Mouse (Mus musculus) c-Kit-positive CD71-positive TER-119-positive erythroid progenitor cells, embryonic 14.5 days (primary cell): ENCODE measurements around the gene Gm21992.

ENCODE experiments used
- DNase-seq: peaks from one replicate; pipeline ENCODE4 v3.0.0-alpha.2; 2013; ENCODE audit warnings: low spot score

The Gm21992 gene

DNA sequence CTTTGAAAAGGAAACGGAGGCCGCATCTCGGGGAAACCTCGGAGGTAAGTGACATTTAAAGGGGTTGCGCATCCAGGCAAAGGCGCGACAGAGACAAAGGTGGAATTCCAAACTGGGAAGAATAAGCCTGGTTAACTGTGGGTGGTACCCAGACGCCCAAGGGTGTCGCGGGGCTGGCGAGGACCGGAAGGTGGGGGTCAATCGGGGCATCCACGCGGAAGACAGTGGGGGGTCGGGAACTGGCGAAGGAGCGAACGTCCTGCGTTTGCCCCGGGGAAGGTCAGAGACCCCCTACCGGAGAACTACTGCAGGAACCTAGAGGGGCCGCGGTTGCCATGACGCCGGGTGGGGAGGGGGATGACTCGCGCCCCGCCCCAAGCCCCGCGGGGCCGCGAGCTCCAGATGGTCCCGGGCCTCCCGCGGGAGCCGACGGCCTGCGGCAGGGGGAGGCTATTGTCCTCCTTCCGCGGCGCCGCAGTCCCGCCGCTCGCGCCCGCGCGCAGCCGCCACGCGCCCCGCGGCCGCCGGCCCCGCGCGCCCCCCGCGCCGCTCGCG is 99.7 kb downstream of the Gm21992 start:
- no peak for DNase-seq

DNA sequence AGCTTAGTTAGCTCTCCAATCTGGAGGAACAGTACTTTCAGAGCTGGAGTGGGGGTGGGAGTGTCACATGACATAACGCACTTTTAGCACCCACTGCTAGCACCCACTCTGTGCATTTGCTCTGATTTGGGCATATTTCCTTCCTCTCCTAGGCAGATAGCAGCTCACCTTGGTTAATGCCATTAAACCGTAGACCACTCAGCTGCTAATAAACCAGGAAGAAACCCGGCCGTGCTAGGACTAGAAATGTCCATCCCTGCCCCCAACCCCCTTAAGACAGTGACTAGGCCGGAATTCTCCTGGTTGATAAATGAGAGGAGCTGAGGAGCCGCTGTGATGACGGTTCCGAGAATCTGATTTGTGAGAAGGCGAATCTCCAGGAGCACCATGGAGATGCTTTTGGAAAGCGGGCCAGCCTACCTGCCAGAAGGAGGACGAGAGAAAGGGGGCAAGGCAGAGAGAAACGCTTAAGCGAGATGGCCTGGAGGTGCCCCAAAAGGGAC is 100.3 kb downstream of the Gm21992 start, which contains the start of gene Sptbn2:
Gene Sptbn2 (plus strand): TSS at position 70 of the 503 bp plus-strand sequence.
- DNase-seq: no peak

DNA sequence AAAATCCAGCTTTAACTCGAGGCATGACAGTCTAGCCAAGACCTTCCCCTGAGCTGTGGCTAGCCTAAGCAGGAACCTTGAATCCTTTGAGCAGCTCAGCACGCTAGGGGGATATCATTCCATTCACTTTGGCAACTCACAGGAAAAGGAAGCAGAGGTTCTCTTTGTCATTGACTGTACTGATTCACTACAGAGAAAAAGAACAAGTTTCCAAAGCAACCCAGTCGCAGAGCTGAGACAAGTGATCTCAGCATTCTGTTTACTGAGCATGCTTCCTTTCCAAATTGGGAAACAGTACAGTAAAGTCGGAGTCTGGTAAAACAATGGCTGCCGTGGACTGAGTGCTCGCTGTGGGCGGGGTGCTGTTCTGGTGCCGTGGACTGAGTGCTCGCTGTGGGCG is 102.6 kb downstream of the Gm21992 start:
- no peak for DNase-seq

DNA sequence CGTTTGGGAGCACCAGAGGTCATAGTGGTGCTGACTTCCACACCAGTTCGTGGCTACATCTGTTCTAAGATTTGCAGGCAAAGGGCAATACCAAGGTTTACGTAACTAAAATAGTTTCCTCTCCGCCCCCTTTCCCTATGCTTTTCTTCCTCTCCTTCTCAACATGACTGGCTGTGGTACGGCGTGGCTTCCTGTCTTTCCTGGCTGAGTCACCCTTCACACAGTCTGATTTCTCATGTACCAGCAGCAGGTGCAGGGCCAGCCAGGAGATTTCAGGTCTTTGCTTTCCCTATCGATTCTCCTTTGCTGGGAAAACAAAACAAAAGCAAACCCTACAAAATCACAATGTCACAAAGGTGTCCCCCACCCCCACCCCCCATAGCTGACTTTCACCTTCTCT is 110.2 kb downstream of the Gm21992 start:
- DNase-seq: no peak

DNA sequence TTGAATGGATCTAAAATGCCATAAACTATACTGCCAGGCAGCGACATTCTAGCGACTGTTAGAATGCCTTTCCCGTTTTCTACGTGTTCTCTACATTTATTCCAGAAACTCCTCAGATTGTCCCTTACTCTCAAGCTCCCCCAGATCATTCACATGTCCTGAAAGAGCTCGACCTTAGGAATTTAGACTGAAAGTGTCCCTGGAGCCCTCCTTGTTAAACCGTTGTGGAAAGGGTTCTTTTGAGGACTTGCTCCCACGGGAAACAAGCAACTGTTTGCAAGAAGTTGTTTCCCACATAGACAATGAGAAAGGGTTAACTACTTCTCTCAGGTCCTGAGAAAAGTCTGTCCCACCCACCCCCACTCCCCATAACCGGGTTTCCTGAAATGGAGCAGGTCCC is 110.8 kb downstream of the Gm21992 start:
- DNase-seq: no peak

DNA sequence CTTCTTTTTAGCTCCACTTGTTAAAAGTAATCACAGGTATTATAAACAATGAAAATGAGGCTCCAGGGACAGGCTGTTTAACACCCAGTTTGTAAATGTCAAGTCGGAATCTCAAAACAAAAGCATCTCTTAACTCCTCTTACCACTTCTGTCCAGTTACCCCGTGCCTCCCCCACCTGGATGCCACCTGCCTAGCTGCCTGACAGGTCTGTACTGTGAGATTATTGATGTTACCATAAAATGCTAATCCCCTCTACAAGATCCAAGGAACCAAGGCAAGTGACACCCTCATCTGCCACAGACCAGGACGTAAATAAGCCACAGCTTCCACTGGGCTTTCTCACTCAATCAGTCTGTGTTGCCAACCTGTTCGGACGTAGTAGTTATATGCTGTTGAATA is 111.6 kb downstream of the Gm21992 start:
- DNase-seq: no peak

DNA sequence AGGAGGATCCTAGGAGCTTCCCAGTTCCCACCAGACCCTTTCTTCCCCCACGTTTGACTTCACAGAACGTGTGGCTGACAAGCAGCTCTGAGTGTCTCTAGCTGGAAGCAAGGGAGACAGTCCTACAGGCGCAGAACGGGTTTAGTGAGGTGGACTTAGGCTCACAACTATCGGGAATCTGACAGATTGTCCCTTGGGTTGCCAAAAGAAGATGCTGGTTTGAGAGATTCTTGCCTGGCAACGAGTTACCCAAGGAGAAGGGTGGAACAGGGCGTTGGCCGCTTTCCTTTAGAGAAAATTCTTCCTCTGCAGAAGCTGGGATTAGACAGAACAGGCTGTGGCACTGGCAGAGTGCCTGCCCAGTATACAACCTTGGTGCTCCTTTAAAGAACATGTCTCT is 112.6 kb downstream of the Gm21992 start:
- no peak for DNase-seq

DNA sequence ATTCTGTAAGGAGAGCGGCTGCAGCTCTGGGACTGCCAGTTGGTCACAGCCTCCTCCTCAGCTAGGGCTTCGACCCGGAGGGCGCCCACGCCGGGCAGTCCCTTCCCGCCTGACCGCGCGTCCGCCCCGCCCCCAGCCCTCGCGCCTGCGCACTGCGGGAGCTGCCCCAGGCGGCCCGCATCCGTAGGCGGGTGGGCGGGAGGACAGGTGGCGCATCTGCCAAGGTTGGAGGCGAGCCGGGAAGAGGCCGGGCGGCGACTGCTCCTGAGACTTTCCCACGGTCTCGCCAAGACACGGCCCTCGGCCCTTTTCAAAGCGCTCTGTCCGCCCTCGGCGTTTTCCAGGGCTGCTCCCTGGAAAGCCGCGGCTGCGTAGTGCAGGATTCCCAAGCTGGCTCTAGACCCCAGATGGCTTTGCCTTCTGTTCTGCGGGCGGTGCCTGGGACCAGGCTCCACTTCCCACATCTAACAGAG is 113.2 kb downstream of the Gm21992 start, which contains the start of gene Gm960:
Gene Gm960 (minus strand): TSS at position 464 of the 473 bp plus-strand sequence.
- DNase-seq: no peak

DNA sequence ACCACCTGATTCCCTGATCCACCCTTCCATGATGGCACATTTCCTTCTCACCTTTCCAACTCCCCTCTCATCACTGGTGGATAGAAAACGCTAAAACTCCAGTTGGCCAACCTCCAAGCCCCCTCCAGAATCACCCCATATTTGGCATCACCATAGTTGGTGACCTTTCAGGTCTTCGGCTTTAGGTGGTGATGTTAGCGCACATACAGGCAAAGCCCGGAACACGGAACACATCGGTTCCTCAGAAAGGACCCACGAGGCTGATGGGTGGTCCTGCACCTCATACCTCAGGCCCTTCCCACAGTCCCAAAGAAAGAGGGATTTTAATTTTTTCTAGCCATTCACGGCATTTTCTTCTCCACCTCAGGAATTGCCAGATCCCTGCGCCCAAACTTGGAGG is 113.7 kb downstream of the Gm21992 start:
- DNase-seq: no peak

DNA sequence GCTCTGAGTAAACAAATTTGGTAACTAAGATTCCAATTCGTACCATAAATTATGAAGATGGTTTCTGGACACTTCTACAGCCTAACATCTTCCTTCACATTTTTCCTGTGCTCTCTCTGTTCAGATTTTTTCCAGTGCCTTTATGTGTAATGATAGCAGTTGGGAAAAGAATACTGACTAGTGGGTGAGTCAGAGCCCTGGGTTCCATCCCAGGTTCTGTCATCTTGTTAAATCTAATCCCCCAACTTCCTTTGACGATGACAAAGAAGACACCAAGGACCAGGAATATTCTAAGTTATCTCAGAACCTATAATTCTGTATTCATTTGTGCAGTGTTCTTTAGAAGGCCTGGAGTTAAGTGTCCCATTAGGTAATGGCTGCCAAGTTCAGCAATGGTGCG is 114.3 kb downstream of the Gm21992 start:
- DNase-seq: no peak

DNA sequence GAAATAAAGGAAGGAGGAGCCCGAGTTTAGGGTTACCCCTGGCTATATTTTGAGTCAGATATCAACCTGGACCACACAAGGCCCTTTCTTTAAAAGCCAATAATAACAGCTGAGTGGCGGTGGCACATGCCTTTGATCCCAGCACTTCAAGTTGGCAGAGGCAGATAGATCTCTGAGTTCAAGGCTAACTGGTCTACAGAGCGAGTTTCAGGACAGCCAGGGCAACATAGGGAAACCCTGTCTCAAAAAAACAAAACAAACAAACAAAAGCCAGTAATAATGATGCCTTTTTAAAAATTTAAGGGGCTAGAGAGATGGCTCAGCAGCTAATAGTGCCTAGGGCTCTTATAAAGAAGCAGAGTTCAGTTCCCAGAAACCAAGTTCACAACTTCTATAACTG is 117.1 kb downstream of the Gm21992 start:
- no peak for DNase-seq
